Mouse (Mus musculus) kidney, adult 2 months (tissue): ENCODE data around the gene Ldb2.

Experiments used
- CTCF ChIP-seq: fragments of 200-500 bp; conservative IDR thresholded peaks from 2 replicates; pipeline ENCODE4 v1.5.1; 2011; ENCODE audit warnings: low read depth, mild to moderate bottlenecking, control low read depth, low read length, moderate library complexity, mixed read lengths; ENCODE audit not compliant: insufficient read depth, insufficient read length
- POLR2A ChIP-seq: fragments of 200-500 bp; IDR thresholded peaks from one replicate; pipeline ENCODE4 v1.6.1; 2011; ENCODE audit warnings: low read depth, low read length, control low read depth

GRCm38 (mm10) chr5:44491526-44491925 is 308.0 kb downstream of the Ldb2 start:
- TF ChIP-seq POLR2A, result no peak
- no peak for TF ChIP-seq CTCF
